Mouse (Mus musculus): ENCODE measurements around the gene Zfp652.
"Not testable (repeated sequence)": the region's sequence is repeated elsewhere in the genome, so short reads cannot be mapped to it uniquely, and the experiment has no call there.

The Zfp652 gene

DNA sequence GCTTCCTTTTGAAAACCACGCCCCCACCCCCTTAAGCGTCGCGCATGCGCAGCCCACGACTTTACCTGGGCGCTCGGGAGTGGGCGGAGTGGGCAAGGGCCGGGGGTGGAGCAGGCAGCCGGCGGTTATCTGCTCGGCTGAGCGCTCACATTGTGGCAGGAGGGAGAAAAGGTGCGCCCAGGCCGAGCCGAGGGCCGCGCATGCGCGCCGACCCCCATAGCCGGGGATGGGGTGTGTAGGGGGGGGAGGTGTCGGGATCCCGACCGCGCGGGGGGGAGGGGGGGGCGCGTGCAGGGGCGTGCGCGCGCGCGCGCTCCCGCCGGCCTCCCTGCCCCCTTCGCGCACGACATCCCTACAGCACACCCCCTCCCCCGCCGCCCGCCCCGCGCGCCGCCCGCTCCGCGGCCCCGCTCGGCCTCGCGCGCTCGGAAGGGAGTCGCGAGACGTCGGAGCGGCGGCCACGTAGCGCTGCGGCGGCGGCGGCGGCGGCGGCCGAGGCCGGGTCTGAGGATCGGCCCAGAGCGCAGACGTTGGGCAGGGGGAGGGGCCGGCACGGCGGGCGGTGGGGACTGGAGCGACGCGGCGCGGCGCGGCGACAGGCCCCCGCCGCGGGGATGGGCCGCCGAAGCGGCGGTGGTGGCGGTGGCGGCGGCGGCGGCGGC, at the start of gene Zfp652:
Gene Zfp652, plus strand, starts transcription at position 111 of the 662 bp plus-strand sequence.
- peak; percentile 96 for DNase-seq (ENCODE audit: low read depth, low spot score)

DNA sequence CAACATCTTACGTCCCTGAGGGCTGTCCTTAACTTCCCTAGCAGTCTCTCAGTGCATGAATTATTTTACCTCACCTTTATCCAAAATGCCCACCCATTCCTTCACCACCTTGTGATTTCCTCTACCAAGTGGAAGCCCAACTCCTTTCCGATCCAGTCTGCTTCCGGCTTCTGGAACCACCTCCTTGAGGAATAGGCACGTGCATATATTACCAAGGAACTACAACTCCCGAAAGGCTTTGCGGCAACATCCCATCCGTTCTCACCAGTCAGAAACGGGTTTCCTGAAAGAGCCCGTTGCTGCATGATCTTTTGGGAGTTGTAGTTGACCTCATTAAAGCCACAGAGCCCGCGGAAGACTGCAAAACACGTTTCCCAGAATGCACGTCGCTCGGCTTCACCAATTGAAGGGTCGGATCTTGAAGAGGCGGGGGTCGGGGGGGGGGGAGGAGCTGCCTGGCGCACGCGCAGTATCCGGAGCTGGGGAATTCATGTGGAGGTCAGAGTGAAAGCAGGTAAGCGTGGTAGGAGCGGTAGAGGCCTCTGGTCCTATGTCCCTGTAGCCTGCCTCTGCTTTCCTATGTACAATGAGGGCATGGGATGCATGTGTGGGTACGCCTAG, 45.8 kb upstream of the Zfp652 start, which contains the start of gene Phb:
Gene Phb, plus strand, starts transcription at position 429 of the 621 bp plus-strand sequence.
- peak; percentile 98 for DNase-seq (ENCODE audit: low read depth, low spot score)

DNA sequence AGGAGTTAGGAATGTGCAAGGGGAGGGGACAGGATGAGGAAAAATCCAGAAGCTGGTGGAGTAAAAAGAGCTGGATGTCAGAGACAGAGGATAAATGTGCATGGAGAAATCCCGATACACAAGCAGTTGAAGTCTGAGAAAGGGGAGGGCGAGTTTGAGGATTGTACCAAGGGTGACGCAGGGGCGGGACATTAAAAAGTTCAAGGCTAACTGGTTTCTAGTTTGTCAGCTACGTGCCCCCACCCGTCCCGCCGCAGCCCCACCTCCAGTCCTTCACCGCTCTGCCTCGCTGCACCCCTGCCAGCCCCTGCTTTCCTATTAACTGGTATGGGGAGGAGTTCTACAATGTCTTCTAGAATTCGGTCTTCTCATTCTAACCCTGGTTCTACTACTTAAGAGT, 45.3 kb upstream of the Zfp652 start:
- peak; percentile 72 for DNase-seq (ENCODE audit: low read depth, low spot score)

DNA sequence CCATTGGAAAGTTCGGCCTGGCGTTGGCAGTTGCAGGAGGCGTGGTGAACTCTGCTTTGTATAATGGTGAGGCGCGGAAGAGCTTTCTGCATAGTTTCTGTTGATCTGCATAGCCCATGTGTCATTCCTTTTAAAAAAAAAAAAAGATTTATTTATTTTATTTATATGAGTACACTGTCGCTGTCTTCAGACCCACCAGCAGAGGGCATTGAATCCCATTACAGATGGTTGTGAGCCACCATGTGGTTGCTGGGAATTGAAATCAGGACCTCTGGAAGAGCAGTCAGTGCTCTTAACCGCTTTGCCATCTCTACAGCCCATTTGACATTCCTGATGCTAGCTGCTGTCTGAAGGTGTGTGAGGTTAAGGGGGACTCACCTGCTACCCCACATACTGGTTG, 44.4 kb upstream of the Zfp652 start:
- not testable (repeated sequence) for DNase-seq (ENCODE audit: low read depth, low spot score)

DNA sequence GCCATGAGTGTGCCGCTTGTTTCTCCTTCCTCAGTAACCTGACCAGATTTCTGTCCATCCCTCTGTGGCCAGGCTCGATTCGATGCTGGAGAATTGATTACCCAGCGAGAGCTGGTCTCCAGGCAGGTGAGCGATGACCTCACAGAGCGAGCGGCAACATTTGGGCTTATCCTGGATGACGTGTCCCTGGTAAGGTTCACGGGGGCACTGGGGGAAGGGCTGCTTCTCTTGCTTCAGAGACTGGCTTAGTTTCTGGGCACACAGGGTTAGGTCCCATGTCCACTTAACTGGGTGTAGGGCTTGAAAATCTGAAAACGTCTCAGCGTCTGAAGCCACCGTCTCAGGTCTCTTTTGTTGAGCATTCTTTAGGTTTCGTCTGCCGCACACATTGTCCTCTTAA, 37.0 kb upstream of the Zfp652 start:
- DNase-seq (ENCODE audit: low read depth, low spot score) = no peak

DNA sequence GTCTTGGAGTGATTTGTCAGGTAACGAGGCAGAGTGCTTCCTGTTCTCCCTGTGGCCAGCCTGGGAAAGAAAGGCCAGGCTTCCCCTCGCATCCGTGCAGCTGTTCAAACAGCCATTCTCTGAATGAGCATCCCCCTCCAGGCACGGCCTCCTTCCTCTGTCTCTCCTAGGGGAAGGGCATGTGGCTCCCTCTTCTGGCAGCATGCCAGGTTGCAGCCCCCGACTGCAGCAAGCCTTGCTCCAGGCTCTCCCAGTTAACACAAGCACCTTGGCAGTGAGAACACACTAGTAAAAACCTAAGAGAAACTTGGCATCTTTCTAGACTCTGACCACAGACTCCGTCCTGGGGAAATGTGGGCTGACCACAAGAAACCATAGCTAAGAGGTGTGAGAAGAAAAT, 36.2 kb upstream of the Zfp652 start:
- peak; percentile 59 for DNase-seq (ENCODE audit: low read depth, low spot score)

DNA sequence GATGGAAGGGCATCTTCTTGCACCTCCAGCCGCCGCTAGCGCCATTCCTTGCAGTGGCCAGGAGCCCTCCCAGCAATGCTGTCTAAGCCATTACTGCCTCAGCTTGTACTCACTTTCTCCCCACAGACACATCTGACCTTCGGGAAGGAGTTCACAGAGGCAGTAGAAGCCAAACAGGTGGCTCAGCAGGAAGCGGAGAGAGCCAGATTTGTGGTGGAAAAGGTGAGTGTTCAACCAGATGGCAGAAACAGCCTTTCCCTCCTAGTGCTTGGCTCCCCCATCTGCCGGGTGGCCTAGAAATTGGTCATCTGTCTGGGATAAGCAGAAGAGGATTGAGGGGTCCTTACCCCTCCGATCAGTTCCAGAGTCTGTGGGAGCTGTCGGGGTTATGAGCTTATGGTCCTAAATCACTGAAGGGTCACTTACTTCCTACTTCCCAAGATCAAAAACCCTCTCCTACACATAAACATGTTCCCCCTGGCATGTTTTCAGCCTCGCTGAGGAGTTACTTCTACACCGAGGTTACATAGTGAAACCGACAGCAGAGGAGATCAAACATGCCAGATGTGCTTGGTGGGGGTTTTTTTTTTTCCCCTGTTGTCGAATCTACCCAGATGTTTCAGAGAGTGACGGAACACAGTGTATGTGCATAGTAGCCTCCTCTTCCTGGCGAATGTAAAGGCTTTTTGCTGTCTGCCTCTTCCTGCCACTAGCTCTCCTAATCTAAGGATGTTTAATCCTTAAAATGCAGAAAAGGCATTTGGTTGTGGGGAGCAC, 34.4 kb upstream of the Zfp652 start:
- no peak for DNase-seq (ENCODE audit: low read depth, low spot score)

DNA sequence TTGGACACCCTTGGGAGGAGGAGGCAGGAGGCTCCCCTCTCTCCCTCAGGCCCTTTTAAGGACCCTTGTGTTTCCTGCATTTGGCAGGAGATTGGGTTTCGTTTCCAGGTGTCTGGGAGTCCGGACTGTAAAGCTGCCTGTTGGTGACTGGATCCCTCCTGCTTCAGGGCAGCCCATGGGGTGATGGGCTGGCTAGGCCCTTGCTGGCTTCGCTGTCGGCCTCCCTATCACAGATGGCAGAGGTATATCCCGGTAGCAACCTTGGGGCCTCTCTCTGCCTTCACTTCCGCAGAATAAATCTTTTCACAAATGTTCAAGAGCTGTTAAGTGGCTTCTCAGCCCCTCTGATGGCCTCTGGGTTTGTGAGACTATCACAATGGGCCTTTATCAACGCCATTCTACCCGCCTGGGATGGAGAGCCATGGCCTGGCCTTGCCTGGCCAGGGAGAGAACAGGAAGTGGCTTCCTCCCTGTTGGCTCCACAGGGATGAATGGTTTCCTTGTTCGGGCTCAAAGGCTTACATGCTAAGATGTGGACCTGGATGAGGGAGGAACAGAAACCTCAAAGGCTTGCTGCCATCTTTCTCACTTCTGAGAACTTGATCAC, 30.4 kb upstream of the Zfp652 start:
- DNase-seq (ENCODE audit: low read depth, low spot score) = no peak

DNA sequence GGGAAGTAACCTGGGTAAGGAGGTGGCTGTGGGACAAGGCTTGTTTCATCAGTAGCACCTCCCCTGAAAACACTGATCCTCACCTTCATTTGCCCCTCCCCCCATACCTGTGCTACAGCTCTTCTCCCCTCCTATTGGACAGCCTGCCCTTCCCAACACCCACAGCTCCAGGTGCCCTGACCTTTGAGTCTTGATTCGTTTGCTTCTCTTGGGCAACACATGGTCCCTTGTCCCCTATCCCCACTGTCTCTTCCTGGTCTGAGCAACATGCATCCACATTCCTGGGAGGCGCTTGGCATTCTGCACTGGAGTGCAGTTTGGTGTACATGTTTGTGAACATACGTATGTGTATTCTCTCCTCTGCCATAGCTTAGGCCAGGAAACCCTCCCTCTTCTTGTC, 29.5 kb upstream of the Zfp652 start:
- DNase-seq (ENCODE audit: low read depth, low spot score) = no peak

DNA sequence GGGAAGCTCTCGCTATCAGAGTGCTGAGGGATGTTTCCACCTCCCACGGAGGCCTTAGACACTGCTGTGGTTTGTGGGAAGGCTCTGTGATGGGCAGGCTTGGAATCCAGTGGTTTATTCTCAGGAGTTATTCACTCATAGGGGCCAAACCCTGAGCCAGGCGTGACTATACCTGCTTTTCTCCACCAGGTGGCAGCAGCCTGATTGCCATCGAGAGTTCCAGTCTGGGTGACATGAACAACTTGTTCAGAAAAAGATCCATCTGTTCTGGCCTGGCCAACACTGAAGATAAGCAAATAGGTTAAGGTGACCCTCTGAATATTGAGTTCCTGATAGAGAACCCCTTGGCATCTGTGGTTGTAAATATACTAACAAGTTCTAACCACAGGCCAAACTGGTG, 26.4 kb upstream of the Zfp652 start:
- peak; percentile 70 for DNase-seq (ENCODE audit: low read depth, low spot score)

DNA sequence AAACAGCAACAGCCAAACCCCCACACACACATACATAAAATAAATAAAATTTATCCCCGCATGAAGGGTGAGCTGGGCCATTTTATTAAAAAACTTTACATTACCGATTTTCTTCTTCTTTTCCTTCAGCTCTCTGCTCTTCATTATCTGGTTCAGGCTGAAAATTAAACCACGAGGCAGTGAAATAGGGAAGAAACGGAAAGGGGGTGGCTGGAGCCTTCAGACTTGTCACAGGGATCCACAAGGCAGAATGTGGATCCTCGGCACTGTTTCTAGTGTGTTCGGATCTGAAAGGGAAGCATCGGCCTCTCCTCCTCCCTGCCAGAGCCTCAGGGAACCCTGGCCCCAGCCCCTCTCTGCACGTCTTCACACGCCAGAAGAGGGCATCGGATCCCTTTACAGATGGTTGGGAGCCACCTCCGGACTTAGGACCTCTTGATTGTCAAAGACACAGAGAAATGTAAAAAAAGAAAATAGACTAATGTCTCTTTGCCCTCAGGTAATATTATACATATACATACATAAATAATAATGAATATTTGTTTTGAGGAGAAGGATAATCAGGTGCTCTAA, 25.3 kb upstream of the Zfp652 start:
- no peak for DNase-seq (ENCODE audit: low read depth, low spot score)

DNA sequence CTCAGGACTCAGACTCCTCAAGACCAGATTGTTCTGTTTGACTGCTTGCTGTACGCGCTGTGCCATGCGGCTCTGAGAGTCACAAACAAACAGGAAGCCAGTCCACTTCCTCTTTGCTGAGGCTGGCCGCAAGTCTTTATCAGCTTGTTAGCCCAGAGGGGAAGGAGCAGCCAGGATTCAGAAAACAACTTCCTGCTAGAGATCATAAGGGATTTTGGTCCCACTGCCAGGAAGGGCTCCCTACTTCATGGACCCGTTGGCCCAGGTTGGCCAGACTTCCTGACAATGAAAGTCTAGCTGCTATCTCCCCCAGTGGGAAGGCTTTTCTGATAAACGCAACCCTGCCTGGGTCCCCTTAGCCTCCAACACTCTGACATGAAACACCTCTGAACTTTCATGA, 24.0 kb upstream of the Zfp652 start:
- DNase-seq (ENCODE audit: low read depth, low spot score) = peak; percentile 69

DNA sequence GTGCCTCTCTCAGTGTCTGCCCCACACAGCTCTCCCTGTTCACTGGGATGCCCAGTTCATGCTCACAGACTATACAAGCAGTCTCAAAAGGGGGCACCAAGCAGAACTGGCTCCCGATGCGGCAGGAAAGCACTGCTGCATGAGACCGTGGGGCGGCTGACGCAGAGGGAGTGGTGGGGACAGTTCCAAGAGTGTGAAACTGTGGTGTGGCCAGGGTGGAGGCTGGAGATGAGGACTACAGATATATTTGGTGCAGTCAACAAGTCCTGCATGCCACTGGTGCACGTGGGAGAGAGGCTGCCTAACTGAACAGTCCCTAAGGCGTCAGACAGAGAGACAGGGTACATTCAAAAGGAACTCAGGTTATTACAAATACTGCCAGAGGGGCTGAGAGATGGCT, 23.5 kb upstream of the Zfp652 start:
- peak; percentile 48 for DNase-seq (ENCODE audit: low read depth, low spot score)

DNA sequence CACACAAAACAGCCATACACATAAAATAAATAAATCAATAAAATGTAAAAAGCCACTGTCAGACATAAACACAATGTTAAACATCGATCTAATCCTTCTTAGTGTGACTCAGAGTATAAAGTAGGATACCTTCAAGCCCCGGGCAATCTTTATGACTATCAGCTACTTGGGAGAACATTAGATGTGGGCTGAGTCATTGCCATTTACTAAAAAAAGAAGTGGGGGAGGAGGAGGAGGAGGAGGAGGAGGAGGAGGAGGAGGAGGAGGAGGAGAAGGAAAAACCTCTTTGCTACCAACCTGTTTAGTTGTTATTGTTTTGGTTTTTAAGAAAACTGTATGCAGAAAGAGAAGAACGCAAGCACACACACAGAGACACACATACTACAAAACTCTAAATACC, 22.9 kb upstream of the Zfp652 start:
- DNase-seq (ENCODE audit: low read depth, low spot score) = no peak

DNA sequence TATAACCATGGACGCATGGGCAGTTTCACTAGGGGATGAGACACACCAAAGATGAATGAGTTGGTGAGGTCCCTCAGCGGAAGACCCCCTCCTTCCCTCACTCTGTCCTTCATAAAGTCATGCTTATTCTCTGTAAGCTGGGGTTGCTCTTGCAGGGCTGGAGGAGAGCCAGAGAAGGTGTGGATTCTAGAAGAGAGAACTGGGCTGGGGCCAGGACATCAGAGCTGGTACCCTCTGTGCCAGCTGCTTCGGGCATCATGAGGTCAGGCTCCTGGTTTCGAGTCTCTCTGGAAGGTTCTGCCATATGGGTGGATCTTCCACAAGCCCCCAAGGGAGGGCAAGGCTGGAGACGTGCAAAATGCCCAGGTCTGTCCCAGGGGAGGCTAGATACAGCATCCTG, 13.9 kb upstream of the Zfp652 start:
- DNase-seq (ENCODE audit: low read depth, low spot score) = no peak

DNA sequence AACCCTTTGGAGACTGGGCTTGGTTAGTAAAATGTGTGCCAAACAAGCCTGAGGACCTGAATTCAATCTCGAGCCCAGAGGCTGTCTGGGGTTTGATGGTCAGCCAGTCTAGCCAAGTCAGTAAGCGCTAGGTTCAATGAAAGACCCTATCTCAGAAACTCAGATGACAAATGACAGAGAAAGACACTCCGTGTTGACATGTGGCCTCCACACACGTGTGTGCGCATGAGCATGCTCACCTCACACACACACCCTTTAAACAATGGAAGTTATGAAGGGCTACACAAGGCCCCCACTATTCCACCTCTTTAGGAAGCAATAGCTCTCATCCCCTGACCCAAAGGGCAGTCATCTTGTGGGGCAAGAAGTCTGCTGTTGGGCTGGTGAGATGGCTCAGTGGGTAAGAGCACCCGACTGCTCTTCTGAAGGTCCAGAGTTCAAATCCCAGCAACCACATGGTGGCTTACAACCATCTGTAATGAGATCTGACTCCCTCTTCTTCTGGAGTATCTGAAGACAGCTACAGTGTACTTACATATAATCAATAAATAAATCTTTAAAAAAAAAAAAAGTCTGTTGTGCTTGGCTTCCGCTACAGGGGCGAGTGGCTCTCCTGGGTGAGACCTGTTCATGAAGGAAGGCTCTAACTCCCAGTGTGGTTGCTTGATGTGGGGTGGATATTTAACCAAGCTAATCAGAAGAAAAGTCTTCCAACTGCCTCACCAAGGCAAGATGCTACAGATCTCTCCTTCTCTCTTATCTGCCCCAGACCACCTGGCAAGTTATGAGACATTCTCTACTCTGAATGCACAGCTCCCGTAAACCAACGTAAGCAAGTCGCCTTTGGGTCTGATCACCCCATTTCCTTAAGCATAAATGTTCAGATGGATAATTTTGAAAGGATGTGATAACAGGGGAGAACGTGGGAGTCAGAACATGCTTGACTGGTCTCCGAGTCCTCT, 11.4 kb upstream of the Zfp652 start:
- DNase-seq (ENCODE audit: low read depth, low spot score) = no peak

DNA sequence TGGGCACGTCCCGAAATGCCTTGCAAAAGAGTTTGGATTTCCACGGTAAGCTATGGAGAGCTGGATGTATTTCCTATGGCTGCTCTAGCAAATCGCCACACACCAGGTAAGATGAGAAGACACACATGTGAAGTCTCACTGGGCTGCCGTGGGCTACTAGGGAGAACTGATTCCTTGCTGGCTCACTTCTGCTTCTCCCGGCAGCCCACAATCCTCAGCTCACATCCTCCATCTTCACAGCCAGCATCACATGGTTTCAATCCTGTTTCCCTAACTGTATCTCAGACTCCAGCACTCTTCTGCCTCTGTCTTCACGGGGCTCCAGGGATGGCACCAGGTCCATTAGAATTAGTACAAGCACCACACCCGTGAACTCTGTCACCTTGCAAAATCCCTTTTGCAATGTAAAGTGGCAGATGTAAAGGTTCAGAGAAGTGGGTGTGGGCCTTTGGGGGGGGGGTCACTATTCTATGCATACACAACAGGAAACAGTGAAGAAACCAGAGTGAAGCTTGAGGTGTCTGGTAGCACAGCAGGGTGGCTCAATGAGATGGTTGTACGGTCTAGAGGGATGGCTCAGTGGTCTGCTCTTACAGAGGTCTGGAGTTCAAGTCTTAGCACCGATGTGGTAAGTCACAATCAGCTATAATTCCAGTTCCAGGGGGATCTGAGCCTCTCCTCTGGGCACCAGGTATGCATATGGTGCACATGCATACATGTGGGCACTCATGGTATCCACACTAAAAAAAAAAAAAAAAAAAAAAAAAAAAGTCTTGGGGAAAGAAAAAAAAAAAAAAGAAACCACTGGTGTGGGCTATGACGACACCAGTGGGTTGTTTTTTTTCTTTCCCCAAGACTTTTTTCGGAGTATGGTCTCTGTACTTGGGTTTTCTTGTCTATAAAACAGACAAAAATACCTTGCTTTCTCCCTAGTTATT, 8.2 kb upstream of the Zfp652 start:
- no peak for DNase-seq (ENCODE audit: low read depth, low spot score)

DNA sequence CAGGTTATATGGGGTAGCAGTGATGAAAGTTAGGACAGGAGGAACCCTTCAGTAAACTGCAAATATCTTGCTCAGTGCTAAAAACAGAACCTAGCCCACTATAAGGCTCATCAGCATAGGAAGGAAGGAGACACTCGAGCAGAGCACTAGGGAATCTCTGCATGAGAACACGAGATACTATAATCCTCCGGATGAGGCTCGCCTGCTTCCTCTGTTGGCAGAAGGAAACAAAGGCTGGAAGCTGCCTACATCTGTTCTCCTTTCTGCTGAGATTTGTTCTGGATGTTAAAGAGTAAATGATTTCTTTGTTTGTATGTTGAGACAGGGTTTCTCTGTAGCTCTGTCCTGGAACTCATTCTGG, 7.5 kb upstream of the Zfp652 start:
- no peak for DNase-seq (ENCODE audit: low read depth, low spot score)

DNA sequence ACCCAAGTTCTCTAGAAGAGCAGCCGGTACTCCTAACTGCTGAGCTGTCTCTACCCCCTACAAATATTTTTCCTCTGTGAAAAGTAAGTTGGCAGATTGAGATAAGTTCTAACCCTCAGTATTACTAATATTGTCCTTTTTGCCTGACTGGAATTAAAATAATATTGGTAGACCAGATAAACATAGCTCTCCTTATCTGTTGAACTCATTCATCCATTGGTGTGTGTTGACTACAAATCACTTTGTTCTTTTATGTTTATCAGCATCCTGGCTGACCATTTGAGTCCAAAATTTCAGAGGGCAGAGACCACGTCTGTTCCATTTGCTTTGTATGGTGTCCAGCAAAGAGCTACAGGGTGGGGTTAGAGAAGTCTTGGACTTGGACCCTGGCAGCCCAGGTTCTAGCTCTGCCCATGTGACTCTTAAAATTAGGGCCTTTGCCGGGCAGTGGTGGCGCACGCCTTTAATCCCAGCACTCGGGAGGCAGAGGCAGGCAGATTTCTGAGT, 2.9 kb upstream of the Zfp652 start:
- no peak for DNase-seq (ENCODE audit: low read depth, low spot score)

DNA sequence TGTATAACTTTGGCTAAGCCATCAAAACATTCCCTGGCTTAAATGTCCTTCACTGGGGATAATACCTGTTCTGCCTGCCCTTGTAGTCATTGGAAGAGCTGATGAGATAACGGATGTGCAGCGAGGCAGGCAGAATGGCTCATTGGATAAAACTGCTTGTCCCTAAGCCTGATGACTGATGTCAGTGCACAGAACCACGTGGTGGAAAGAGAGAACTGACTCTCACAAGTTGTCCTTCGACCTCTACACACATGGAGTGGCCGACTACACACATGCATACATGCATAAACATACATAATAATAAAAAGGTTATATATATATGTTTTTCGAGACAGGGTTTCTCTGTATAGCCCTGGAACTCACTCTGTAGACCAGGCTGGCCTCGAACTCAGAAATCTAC, 2.0 kb upstream of the Zfp652 start:
- no peak for DNase-seq (ENCODE audit: low read depth, low spot score)
